Mouse (Mus musculus) hindbrain, embryonic 14.5 days (tissue): ENCODE data around the gene Hoxb3. TPM values are rescaled to one million over a fixed set of nuclear protein-coding genes. Genes with fewer than 3 reads are reported as not detected.
A peak's percentile ranks its signal among the peaks of the same experiment; 100 is the strongest.

Experiments
- ATAC-seq: fragments of 200-750 bp; cut with Nextera tagmentation; 2 replicates; pipeline ENCODE4 v1.8.0; 2017; ENCODE audit warnings: moderate number of reproducible peaks, mild to moderate bottlenecking, moderate TSS enrichment, moderate library complexity; ENCODE audit not compliant: low FRiP score
- DNase-seq: peaks from one replicate; pipeline ENCODE4 v3.0.0-alpha.2; 2015; ENCODE audit warnings: low spot score
- H3K27ac ChIP-seq: fragments of 300-500 bp; sonication (generic); 2 replicates; pipeline ENCODE4 v1.5.1; 2014; ENCODE audit warnings: mild to moderate bottlenecking, moderate library complexity
- H3K27me3 ChIP-seq: fragments of 300-500 bp; sonication (generic); 2 replicates; pipeline ENCODE4 v1.6.1; 2014; ENCODE audit warnings: mild to moderate bottlenecking, low read length, mixed read lengths; ENCODE audit not compliant: control insufficient read depth, insufficient read depth
- H3K36me3 ChIP-seq: fragments of 300-500 bp; sonication (generic); replicated peaks from 2 replicates; pipeline ENCODE4 v1.6.1; 2014; ENCODE audit not compliant: control insufficient read depth, insufficient read depth
- H3K4me1 ChIP-seq: fragments of 300-500 bp; sonication (generic); replicated peaks from 2 replicates; pipeline ENCODE4 v1.6.1; 2014; ENCODE audit warnings: antibody characterized with exemption, low read length, mixed read lengths; ENCODE audit not compliant: control insufficient read depth, insufficient read depth
- H3K4me2 ChIP-seq: fragments of 300-500 bp; sonication (generic); replicated peaks from 2 replicates; pipeline ENCODE4 v1.6.1; 2014; ENCODE audit warnings: mild to moderate bottlenecking, moderate library complexity
- H3K4me3 ChIP-seq: fragments of 300-500 bp; sonication (generic); replicated peaks from 2 replicates; pipeline ENCODE4 v1.5.1; 2014; ENCODE audit warnings: mild to moderate bottlenecking, low read length
- H3K9ac ChIP-seq: fragments of 300-500 bp; sonication (generic); 2 replicates; pipeline ENCODE4 v1.6.1; 2014
- H3K9me3 ChIP-seq: fragments of 300-500 bp; sonication (generic); 2 replicates; pipeline ENCODE4 v1.6.1; 2016; ENCODE audit warnings: low read length; ENCODE audit not compliant: control insufficient read depth
- WGBS: fragments of 180-500 bp; shearing (Covaris S2); extraction: QIAGEN DNeasy Blood & Tissue Kit; methylation state at CpG from one replicate; pipeline ENCODE4 v1.1.7; 2014; 5-methylcytosine and 5-hydroxymethylcytosine counted together
- polyA plus RNA-seq: library from polyadenylated mRNA; unstranded; fragments of >200 nt; fragmentation: Nextera tagmentation; extraction: Ambion mirVana; gene quantifications from 2 replicates; pipeline ENCODE4 v1.2.1, GENCODE M21; 2014

Gene Hoxb3
- polyA plus RNA-seq, 1 experiment from 2014 or later: 17.2 TPM

- WGBS: under 1% methylated on average over 32 of the region's 32 CpGs
Measured at GRCm38 (mm10) chr11:96294245-96295091, 28.7 kb upstream of the Hoxb3 start.

GRCm38 (mm10) chr11:96295092-96295835 is 27.9 kb upstream of the Hoxb3 start:
- 2% methylated on average over 29 of the region's 30 CpGs for WGBS
- Histone ChIP-seq H3K4me1 (no peaks in the 10 kb centered on the region), H3K9ac (peak overlapping the region; percentile 97), H3K9me3 (no peaks in the 10 kb centered on the region), H3K4me2 (peak overlapping the region; percentile 77), H3K4me3 (peak overlapping the region; percentile 48), H3K36me3 (no peaks in the 10 kb centered on the region), H3K27me3 (peaks cover 94% of the 10 kb centered on the region), H3K27ac (peak overlapping the region; percentile 85)
- ATAC-seq (no peak), DNase-seq (no peak)

More at GRCm38 (mm10) chr11:96294245-96295091, 28.7 kb upstream of the Hoxb3 start:
- DNase-seq (peak; percentile 83), ATAC-seq (peak; percentile 48; the same call in 1 of the 2 replicates)
- H3K9me3 ChIP-seq: no peaks in the 10 kb centered on the region
- no peaks in the 10 kb centered on the region for H3K4me1 ChIP-seq
- peak overlapping the region; percentile 33 for H3K4me2 ChIP-seq
- H3K9ac ChIP-seq: peak overlapping the region; percentile 97
- peak overlapping the region; percentile 48 for H3K4me3 ChIP-seq
- H3K36me3 ChIP-seq: no peaks in the 10 kb centered on the region
- H3K27ac ChIP-seq: peak overlapping the region; percentile 77
- peaks cover 94% of the 10 kb centered on the region for H3K27me3 ChIP-seq

DNA sequence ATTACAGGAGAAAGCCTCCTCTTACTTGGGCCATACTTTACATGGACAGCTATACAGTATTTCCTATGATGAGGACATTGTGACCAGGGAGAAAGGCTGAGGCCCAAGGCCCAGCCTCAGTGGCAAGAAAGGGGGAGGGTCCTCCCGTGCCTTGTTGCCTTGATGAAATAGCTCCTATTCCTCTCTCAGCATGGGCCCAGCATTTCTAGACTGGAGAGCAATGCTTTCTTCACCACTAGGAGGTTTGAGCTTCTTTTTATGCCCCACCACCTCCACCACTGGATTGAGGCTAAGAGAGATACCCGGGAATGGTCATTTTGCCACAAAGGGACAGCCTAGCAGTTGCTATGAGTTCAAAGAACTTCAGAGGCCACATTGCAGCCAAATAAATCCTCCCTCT is 26.1 kb upstream of the Hoxb3 start:
- Histone ChIP-seq H3K27ac (peak overlapping the region; percentile 85; the same call in 1 of the 2 replicates), H3K9ac (peak overlapping the region; percentile 97)
- ATAC-seq: no peak

GRCm38 (mm10) chr11:96297428-96297827 is 25.7 kb upstream of the Hoxb3 start:
- DNase-seq: no peak
- Histone ChIP-seq H3K4me3 (peak overlapping the region; percentile 48), H3K27ac (peak overlapping the region; percentile 85; the same call in 1 of the 2 replicates), H3K4me2 (peak overlapping the region; percentile 77), H3K36me3 (no peaks in the 10 kb centered on the region), H3K9ac (peak overlapping the region; percentile 97), H3K9me3 (no peaks in the 10 kb centered on the region), H3K27me3 (peaks cover 93% of the 10 kb centered on the region), H3K4me1 (no peaks in the 10 kb centered on the region)
- WGBS: 2% methylated on average over 3 of the region's 3 CpGs
- no peak for ATAC-seq

More for the DNA sequence above, 26.1 kb upstream of the Hoxb3 start:
- peak overlapping the region; percentile 48 for H3K4me3 ChIP-seq
- peaks cover 95% of the 10 kb centered on the region for H3K27me3 ChIP-seq
- WGBS: 3% methylated on average over 2 of the region's 2 CpGs
- H3K9me3 ChIP-seq: no peaks in the 10 kb centered on the region
- H3K36me3 ChIP-seq: no peaks in the 10 kb centered on the region
- H3K4me2 ChIP-seq: peak overlapping the region; percentile 77
- no peak for DNase-seq
- H3K4me1 ChIP-seq: no peaks in the 10 kb centered on the region

- H3K9ac ChIP-seq: peak overlapping the region; percentile 97
- no peak for DNase-seq
- H3K4me2 ChIP-seq: peak overlapping the region; percentile 77
- peak overlapping the region; percentile 85 for H3K27ac ChIP-seq
- H3K4me3 ChIP-seq: peak overlapping the region; percentile 48
- no peak for ATAC-seq
- no peaks in the 10 kb centered on the region for H3K36me3 ChIP-seq
- WGBS: 2% methylated on average over 11 of the region's 11 CpGs
- H3K4me1 ChIP-seq: no peaks in the 10 kb centered on the region
- peaks cover 93% of the 10 kb centered on the region for H3K27me3 ChIP-seq
- H3K9me3 ChIP-seq: no peaks in the 10 kb centered on the region
Measured at GRCm38 (mm10) chr11:96297968-96298635, 25.0 kb upstream of the Hoxb3 start.

GRCm38 (mm10) chr11:96298895-96299667 is 24.0 kb upstream of the Hoxb3 start:
- WGBS: under 1% methylated on average over 66 of the region's 66 CpGs
- Histone ChIP-seq H3K4me1 (no peaks in the 10 kb centered on the region), H3K4me2 (peak overlapping the region; percentile 77), H3K27me3 (peaks cover 92% of the 10 kb centered on the region), H3K27ac (peak overlapping the region; percentile 85), H3K36me3 (no peaks in the 10 kb centered on the region), H3K9ac (peak overlapping the region; percentile 97), H3K4me3 (peak overlapping the region; percentile 48), H3K9me3 (no peaks in the 10 kb centered on the region)
- DNase-seq: peak; percentile 44
- no peak for ATAC-seq

DNA sequence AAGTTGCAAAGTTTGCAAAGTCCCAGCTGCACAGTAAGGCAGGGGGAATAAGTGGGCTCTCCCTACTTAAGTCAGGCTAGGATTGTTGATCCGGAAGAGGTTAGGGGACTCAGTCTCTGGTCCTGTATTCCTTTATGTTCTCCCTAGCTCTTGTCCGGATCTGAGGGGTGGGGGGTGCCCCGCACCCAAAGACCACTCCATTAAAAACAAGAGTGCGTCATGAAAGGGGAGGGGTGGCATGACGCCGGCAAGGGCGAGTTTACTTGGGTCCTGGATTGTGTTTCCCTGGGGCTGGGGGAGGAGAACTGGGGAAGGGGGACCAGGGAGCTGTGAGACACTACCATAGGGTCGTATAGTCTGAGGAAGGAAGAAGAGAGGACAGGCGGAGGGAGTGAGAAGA is 23.3 kb upstream of the Hoxb3 start:
- peak overlapping the region; percentile 48 for H3K4me3 ChIP-seq

GRCm38 (mm10) chr11:96300354-96301063 is 22.6 kb upstream of the Hoxb3 start:
- no peaks in the 10 kb centered on the region for H3K9me3 ChIP-seq
- ATAC-seq (no peak), DNase-seq (no peak)
- H3K4me3 ChIP-seq: peak overlapping the region; percentile 48
- peak overlapping the region; percentile 77 for H3K4me2 ChIP-seq
- no peaks in the 10 kb centered on the region for H3K4me1 ChIP-seq
- H3K36me3 ChIP-seq: no peaks in the 10 kb centered on the region
- WGBS: under 1% methylated on average over 35 of the region's 35 CpGs
- peaks cover 88% of the 10 kb centered on the region for H3K27me3 ChIP-seq
- H3K9ac ChIP-seq: peak overlapping the region; percentile 97
- H3K27ac ChIP-seq: peak overlapping the region; percentile 85

More for the DNA sequence above, 23.3 kb upstream of the Hoxb3 start:
- peak overlapping the region; percentile 77 for H3K4me2 ChIP-seq
- H3K9me3 ChIP-seq: no peaks in the 10 kb centered on the region
- H3K27me3 ChIP-seq: peaks cover 88% of the 10 kb centered on the region
- no peaks in the 10 kb centered on the region for H3K4me1 ChIP-seq
- ATAC-seq (no peak), DNase-seq (no peak)
- H3K36me3 ChIP-seq: no peaks in the 10 kb centered on the region
- peak overlapping the region; percentile 85 for H3K27ac ChIP-seq
- H3K9ac ChIP-seq: peak overlapping the region; percentile 97
- WGBS: under 1% methylated on average over 9 of the region's 9 CpGs
